Mouse (Mus musculus): ENCODE measurements at regions not wholly inside any gene's neighbourhood (a gene's known extent, or its start where the extent isn't known, plus 50 kb on each side); places are given as distances from the start of the nearest gene placed in this dataset.
"Not testable (repeated sequence)": the region's sequence is repeated elsewhere in the genome, so short reads cannot be mapped to it uniquely, and the experiment has no call there.

DNA sequence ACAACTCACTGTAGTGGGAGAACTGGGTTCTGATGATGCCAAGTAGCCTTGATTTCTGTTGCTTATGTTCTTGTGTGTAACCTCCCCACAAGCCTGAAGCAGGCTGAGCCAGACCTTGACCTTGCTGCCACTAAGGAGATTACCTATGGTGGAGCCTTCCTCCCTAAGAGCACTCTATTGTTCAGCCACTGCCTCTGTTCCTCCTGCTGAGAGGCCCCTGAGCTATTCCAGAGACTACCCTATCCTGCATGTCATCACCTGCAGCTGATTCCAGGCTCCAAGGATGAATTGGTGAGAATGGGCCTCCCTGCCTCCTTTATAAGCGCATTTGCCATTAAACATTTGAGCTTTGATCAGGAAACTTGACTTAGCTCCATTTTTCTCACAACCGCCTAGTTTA is 60.8 kb upstream of the Dnajc1 start:
- in situ Hi-C loops (cut with MboI, MseI), result not testable (repeated sequence)

- in situ Hi-C loops (cut with MboI, MseI), result no loop called here
Measured at GRCm38 (mm10) chr2:18445809-18446208, 53.2 kb upstream of the Dnajc1 start.

Data from T-helper 1 cell (primary cell).